Mouse (Mus musculus) layer of hippocampus, postnatal 36 days (tissue): Measurements from ENCODE around the gene Nup98. TPM values are rescaled to one million over a fixed set of nuclear protein-coding genes. Genes with fewer than 3 reads are reported as not detected.

Experiments used
- DNase-seq, 2 experiments: peaks; one replicate each; pipeline ENCODE4 v3.0.0; 2022
- total RNA-seq, 2 experiments: library from RNA; stranded (reverse); gene quantifications; 2 replicates each; pipeline ENCODE4 v1.2.3; 2021

Nup98 gene
- total RNA-seq, 2 experiments from 2014 or later, result 38.8 to 44.9 TPM

GRCm38 (mm10) chr7:102229814-102230213, 19.8 kb upstream of the Nup98 start:
- DNase-seq, result no peak

GRCm38 (mm10) chr7:102228049-102228670, 18.2 kb upstream of the Nup98 start:
- DNase-seq, result no peak

GRCm38 (mm10) chr7:102226051-102226450, 16.1 kb upstream of the Nup98 start:
- DNase-seq, result no peak

GRCm38 (mm10) chr7:102223883-102224738, 14.1 kb upstream of the Nup98 start:
- DNase-seq, result no peak

GRCm38 (mm10) chr7:102222830-102223556, 13.0 kb upstream of the Nup98 start:
- peak; percentile 71 for DNase-seq

- DNase-seq, result no peak
Measured at GRCm38 (mm10) chr7:102222336-102222735, 12.4 kb upstream of the Nup98 start.

- no peak for DNase-seq
Measured at GRCm38 (mm10) chr7:102221899-102222298, 11.9 kb upstream of the Nup98 start.

GRCm38 (mm10) chr7:102211071-102211470, 1.1 kb upstream of the Nup98 start:
- no peak for DNase-seq

GRCm38 (mm10) chr7:102208806-102209363, 1.1 kb downstream of the Nup98 start:
- no peak for DNase-seq

GRCm38 (mm10) chr7:102205646-102206045, 4.3 kb downstream of the Nup98 start:
- DNase-seq, result no peak

- DNase-seq, result no peak
Measured at GRCm38 (mm10) chr7:102204296-102204857, 5.6 kb downstream of the Nup98 start.

GRCm38 (mm10) chr7:102200996-102201785, 8.8 kb downstream of the Nup98 start:
- no peak for DNase-seq

GRCm38 (mm10) chr7:102200576-102200975, 9.4 kb downstream of the Nup98 start:
- DNase-seq, result no peak

GRCm38 (mm10) chr7:102192356-102192755, 17.6 kb downstream of the Nup98 start:
- DNase-seq, result no peak

- DNase-seq, result no peak
Measured at GRCm38 (mm10) chr7:102183849-102184248, 26.1 kb downstream of the Nup98 start.

- DNase-seq, result no peak
Measured at GRCm38 (mm10) chr7:102170300-102170699, 39.7 kb downstream of the Nup98 start.

- DNase-seq, result no peak
Measured at GRCm38 (mm10) chr7:102153691-102154090, 56.3 kb downstream of the Nup98 start.

GRCm38 (mm10) chr7:102137898-102138297, 72.1 kb downstream of the Nup98 start:
- no peak for DNase-seq

GRCm38 (mm10) chr7:102137464-102137863, 72.5 kb downstream of the Nup98 start:
- no peak for DNase-seq

GRCm38 (mm10) chr7:102132395-102132794, 77.6 kb downstream of the Nup98 start:
- no peak for DNase-seq

GRCm38 (mm10) chr7:102120326-102120725, 89.7 kb downstream of the Nup98 start:
- no peak for DNase-seq

GRCm38 (mm10) chr7:102117382-102117781, 92.6 kb downstream of the Nup98 start:
- DNase-seq, result no peak
